Mouse (Mus musculus): Measurements from ENCODE around the gene Tdrd9. TPM values are rescaled to one million over a fixed set of nuclear protein-coding genes. Genes with fewer than 3 reads are reported as not detected.

The Tdrd9 gene
- total and polyA plus RNA-seq, 2 experiments from 2014 or later = 0.23 to 0.29 TPM

DNA sequence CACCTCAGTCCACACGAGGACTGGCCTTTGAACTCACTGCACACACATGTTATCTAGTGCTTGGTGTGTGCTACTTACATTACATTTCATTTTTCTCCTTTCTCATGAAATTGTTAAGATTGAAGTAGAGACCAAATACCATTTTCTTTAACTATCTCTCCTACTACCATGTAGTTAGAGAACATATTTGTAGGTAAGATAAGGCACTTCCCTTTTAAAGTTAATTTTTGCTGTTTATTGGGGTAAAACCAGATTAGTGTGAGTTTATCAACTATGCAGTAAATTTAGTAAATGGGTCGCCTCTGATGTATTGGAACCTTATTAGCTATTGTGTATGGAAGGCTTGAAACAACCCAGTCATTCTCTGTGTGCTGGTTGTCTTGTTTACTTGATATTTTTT is 11.8 kb downstream of the Tdrd9 start:
- no peak overlapping the region for H3K4me2 ChIP-seq (ENCODE audit: low read depth)
- WGBS = 67% methylated on average over 2 of the region's 2 CpGs
- ATAC-seq = no peak
- no peak overlapping the region for H3K9ac ChIP-seq
- TF ChIP-seq CTCF (IDR thresholded peaks at IDR 0.05; ENCODE audit: low read depth) = no peak
- no peak overlapping the region for H3K4me3 ChIP-seq (ENCODE audit: low read depth, low read length)
- H3K4me1 ChIP-seq (ENCODE audit: insufficient read depth) = no peaks in the 10 kb centered on the region
- H3K9me3 ChIP-seq (ENCODE audit: low read length) = no peaks in the 10 kb centered on the region
- H3K27me3 ChIP-seq (ENCODE audit: insufficient read depth, low read length) = no peaks in the 10 kb centered on the region
- no peak for DNase-seq
- H3K27ac ChIP-seq (ENCODE audit: low read depth, low read length) = no peak overlapping the region
- no peaks in the 10 kb centered on the region for H3K36me3 ChIP-seq (ENCODE audit: insufficient read depth)

GRCm38 (mm10) chr12:111986756-111987155 is 15.4 kb downstream of the Tdrd9 start:
- ATAC-seq = no peak
- no peak for DNase-seq
- no peak overlapping the region for H3K4me2 ChIP-seq (ENCODE audit: low read depth)
- no peak overlapping the region for H3K27ac ChIP-seq (ENCODE audit: low read depth, low read length)
- H3K9me3 ChIP-seq (ENCODE audit: low read length) = no peaks in the 10 kb centered on the region
- H3K4me1 ChIP-seq (ENCODE audit: insufficient read depth) = no peaks in the 10 kb centered on the region
- TF ChIP-seq CTCF (IDR thresholded peaks at IDR 0.05; ENCODE audit: low read depth) = no peak
- no peaks in the 10 kb centered on the region for H3K36me3 ChIP-seq (ENCODE audit: insufficient read depth)
- H3K4me3 ChIP-seq (ENCODE audit: low read depth, low read length) = no peak overlapping the region
- 37% methylated on average over 9 of the region's 9 CpGs for WGBS
- no peak overlapping the region for H3K9ac ChIP-seq
- H3K27me3 ChIP-seq (ENCODE audit: insufficient read depth, low read length) = no peaks in the 10 kb centered on the region

DNA sequence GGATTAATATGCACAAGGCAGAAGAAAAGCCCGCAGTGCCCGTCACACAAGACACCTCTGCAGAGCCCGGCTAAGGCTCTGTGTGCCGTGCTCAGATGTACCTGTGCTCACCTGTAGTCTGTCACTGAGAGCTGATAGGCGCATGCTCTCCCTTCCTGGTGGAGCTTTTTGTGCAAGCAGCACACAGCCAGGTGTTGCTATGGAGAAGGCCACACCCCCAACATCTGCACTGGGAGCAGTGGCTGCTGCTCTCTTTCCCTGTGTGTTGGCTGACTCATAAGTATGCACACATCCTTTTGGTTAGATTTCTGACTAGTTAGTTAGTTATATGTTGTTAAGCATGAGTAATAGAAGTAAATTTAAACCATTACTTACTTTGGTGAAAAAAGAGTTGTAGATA is 21.3 kb downstream of the Tdrd9 start:
- Histone ChIP-seq H3K9ac (no peak overlapping the region), H3K27ac (ENCODE audit: low read depth, low read length) (no peak overlapping the region), H3K9me3 (ENCODE audit: low read length) (no peaks in the 10 kb centered on the region), H3K36me3 (ENCODE audit: insufficient read depth) (no peaks in the 10 kb centered on the region), H3K27me3 (ENCODE audit: insufficient read depth, low read length) (no peaks in the 10 kb centered on the region), H3K4me3 (ENCODE audit: low read depth, low read length) (no peak overlapping the region), H3K4me2 (ENCODE audit: low read depth) (no peak overlapping the region), H3K4me1 (ENCODE audit: insufficient read depth) (no peaks in the 10 kb centered on the region)
- ATAC-seq (no peak; the same call in 1 of the 2 replicates), DNase-seq (no peak)
- 84% methylated on average over 5 of the region's 5 CpGs for WGBS
- no peak for TF ChIP-seq CTCF (IDR thresholded peaks at IDR 0.05; ENCODE audit: low read depth)

GRCm38 (mm10) chr12:111995161-111995560 is 23.8 kb downstream of the Tdrd9 start:
- no peak overlapping the region for H3K9ac ChIP-seq
- H3K4me3 ChIP-seq (ENCODE audit: low read depth, low read length) = no peak overlapping the region
- no peak overlapping the region for H3K27ac ChIP-seq (ENCODE audit: low read depth, low read length)
- no peak for ATAC-seq
- WGBS = 89% methylated on average over 2 of the region's 2 CpGs
- H3K4me2 ChIP-seq (ENCODE audit: low read depth) = no peak overlapping the region
- H3K27me3 ChIP-seq (ENCODE audit: insufficient read depth, low read length) = no peaks in the 10 kb centered on the region
- no peaks in the 10 kb centered on the region for H3K4me1 ChIP-seq (ENCODE audit: insufficient read depth)
- H3K36me3 ChIP-seq (ENCODE audit: insufficient read depth) = no peaks in the 10 kb centered on the region
- DNase-seq = no peak
- no peak for TF ChIP-seq CTCF (IDR thresholded peaks at IDR 0.05; ENCODE audit: low read depth)
- H3K9me3 ChIP-seq (ENCODE audit: low read length) = no peaks in the 10 kb centered on the region

DNA sequence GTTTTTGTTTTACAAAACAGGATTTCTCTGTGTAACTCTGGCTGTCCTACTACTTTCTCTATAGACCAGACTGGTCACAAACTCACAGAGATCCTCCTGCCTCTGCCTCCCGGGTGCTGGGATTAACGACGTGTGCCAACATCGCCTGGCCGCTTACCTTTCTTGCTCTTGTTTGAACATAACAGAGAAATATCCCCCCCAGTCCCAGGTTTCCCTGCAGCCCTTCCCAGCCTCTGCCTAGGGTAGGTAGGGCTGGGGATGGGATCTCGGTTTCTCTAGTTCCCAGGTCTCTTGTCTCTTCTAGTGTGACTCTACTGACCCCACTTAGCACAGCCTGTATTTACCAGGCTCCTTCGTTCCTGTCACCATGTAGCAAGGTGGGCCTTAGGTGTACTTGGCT is 28.4 kb downstream of the Tdrd9 start:
- DNase-seq (no peak), ATAC-seq (no peak)
- 94% methylated on average over 7 of the region's 7 CpGs for WGBS
- H3K36me3 ChIP-seq (ENCODE audit: insufficient read depth) = no peaks in the 10 kb centered on the region
- no peak overlapping the region for H3K27ac ChIP-seq (ENCODE audit: low read depth, low read length)
- H3K4me2 ChIP-seq (ENCODE audit: low read depth) = no peak overlapping the region
- no peak for TF ChIP-seq CTCF (IDR thresholded peaks at IDR 0.05; ENCODE audit: low read depth)
- H3K4me3 ChIP-seq (ENCODE audit: low read depth, low read length) = no peak overlapping the region
- H3K4me1 ChIP-seq (ENCODE audit: insufficient read depth) = no peaks in the 10 kb centered on the region
- H3K9me3 ChIP-seq (ENCODE audit: low read length) = no peaks in the 10 kb centered on the region
- no peaks in the 10 kb centered on the region for H3K27me3 ChIP-seq (ENCODE audit: insufficient read depth, low read length)
- H3K9ac ChIP-seq = no peak overlapping the region

- 21% methylated on average over 8 of the region's 8 CpGs for WGBS
- Histone ChIP-seq H3K4me2 (ENCODE audit: low read depth) (no peak overlapping the region), H3K27me3 (ENCODE audit: insufficient read depth, low read length) (no peaks in the 10 kb centered on the region), H3K9me3 (ENCODE audit: low read length) (no peaks in the 10 kb centered on the region), H3K4me3 (ENCODE audit: low read depth, low read length) (no peak overlapping the region), H3K36me3 (ENCODE audit: insufficient read depth) (no peaks in the 10 kb centered on the region), H3K4me1 (ENCODE audit: insufficient read depth) (no peaks in the 10 kb centered on the region), H3K9ac (no peak overlapping the region), H3K27ac (ENCODE audit: low read depth, low read length) (no peak overlapping the region)
- TF ChIP-seq CTCF (IDR thresholded peaks at IDR 0.05; ENCODE audit: low read depth) = peak; percentile 86
- ATAC-seq (peak; percentile 67), DNase-seq (peak; percentile 90)
These were observed 29.9 kb downstream of the Tdrd9 start for GRCm38 (mm10) chr12:112001223-112001622.

GRCm38 (mm10) chr12:112012511-112013270 is 41.3 kb downstream of the Tdrd9 start:
- no peak for TF ChIP-seq CTCF (IDR thresholded peaks at IDR 0.05; ENCODE audit: low read depth)
- 0 out of 2 replicates have a peak overlapping the region, but pooled peaks have one; percentile 35 for H3K27ac ChIP-seq (ENCODE audit: low read depth, low read length)

More at GRCm38 (mm10) chr12:112012511-112013270, 41.3 kb downstream of the Tdrd9 start:
- H3K36me3 ChIP-seq (ENCODE audit: insufficient read depth) = no peaks in the 10 kb centered on the region
- H3K4me2 ChIP-seq (ENCODE audit: low read depth) = peak overlapping the region; percentile 33
- no peaks in the 10 kb centered on the region for H3K27me3 ChIP-seq (ENCODE audit: insufficient read depth, low read length)
- no peaks in the 10 kb centered on the region for H3K4me1 ChIP-seq (ENCODE audit: insufficient read depth)
- DNase-seq (peak; percentile 23), ATAC-seq (peak; percentile 94)
- no peak overlapping the region for H3K4me3 ChIP-seq (ENCODE audit: low read depth, low read length)
- H3K9ac ChIP-seq = no peak overlapping the region
- H3K9me3 ChIP-seq (ENCODE audit: low read length) = no peaks in the 10 kb centered on the region
- 18% methylated on average over 11 of the region's 12 CpGs for WGBS
